Mouse (Mus musculus): ENCODE measurements around the gene Zfp36. TPM values are rescaled to one million over a fixed set of nuclear protein-coding genes. Genes with fewer than 3 reads are reported as not detected.

Gene Zfp36
- polyA plus RNA-seq, 1 experiment from 2014 or later: 61.5 TPM

GRCm38 (mm10) chr7:28357984-28358383 lies 22.1 kb downstream of the Zfp36 start:
- no peak overlapping the region for H3K4me3 ChIP-seq (ENCODE audit: low read depth, low read length)
- peak overlapping the region; percentile 30 for H3K4me2 ChIP-seq (replicated peaks; ENCODE audit: low read depth)
- peak overlapping the region; percentile 69 for H3K27ac ChIP-seq (ENCODE audit: low read depth, low read length)
- H3K9ac ChIP-seq (ENCODE audit: low read depth, low read length): peak overlapping the region; percentile 41
- WGBS: 5% methylated on average over 5 of the region's 5 CpGs
- no peaks in the 10 kb centered on the region for H3K9me3 ChIP-seq (ENCODE audit: control insufficient read depth)
- ATAC-seq: peak; percentile 32; the same call in 1 of the 2 replicates
- H3K27me3 ChIP-seq (replicated peaks; ENCODE audit: control insufficient read depth, insufficient read depth, low read length): no peaks in the 10 kb centered on the region
- TF ChIP-seq CTCF (IDR thresholded peaks at IDR 0.05; ENCODE audit: low read depth): no peak
- H3K4me1 ChIP-seq (replicated peaks; ENCODE audit: control insufficient read depth, insufficient read depth, low read length): peaks cover 10% of the 10 kb centered on the region; the same call in 1 of the 2 replicates
- H3K36me3 ChIP-seq (ENCODE audit: control insufficient read depth, insufficient read depth): peaks cover 56% of the 10 kb centered on the region

GRCm38 (mm10) chr7:28356981-28357380 lies 23.1 kb downstream of the Zfp36 start:
- no peaks in the 10 kb centered on the region for H3K27me3 ChIP-seq (replicated peaks; ENCODE audit: control insufficient read depth, insufficient read depth, low read length)
- peaks cover 56% of the 10 kb centered on the region for H3K36me3 ChIP-seq (ENCODE audit: control insufficient read depth, insufficient read depth)
- no peaks in the 10 kb centered on the region for H3K9me3 ChIP-seq (ENCODE audit: control insufficient read depth)
- peaks cover 10% of the 10 kb centered on the region; the same call in 1 of the 2 replicates for H3K4me1 ChIP-seq (replicated peaks; ENCODE audit: control insufficient read depth, insufficient read depth, low read length)
- H3K4me2 ChIP-seq (replicated peaks; ENCODE audit: low read depth): no peak overlapping the region
- TF ChIP-seq CTCF (IDR thresholded peaks at IDR 0.05; ENCODE audit: low read depth): no peak
- 18% methylated on average over 5 of the region's 5 CpGs for WGBS
- no peak for ATAC-seq
- H3K9ac ChIP-seq (ENCODE audit: low read depth, low read length): no peak overlapping the region
- peak overlapping the region; percentile 69; the same call in 1 of the 2 replicates for H3K27ac ChIP-seq (ENCODE audit: low read depth, low read length)
- no peak overlapping the region for H3K4me3 ChIP-seq (ENCODE audit: low read depth, low read length)

GRCm38 (mm10) chr7:28355221-28355620 lies 24.8 kb downstream of the Zfp36 start:
- no peak overlapping the region for H3K27ac ChIP-seq (ENCODE audit: low read depth, low read length)
- H3K36me3 ChIP-seq (ENCODE audit: control insufficient read depth, insufficient read depth): peaks cover 40% of the 10 kb centered on the region
- peaks cover 10% of the 10 kb centered on the region; the same call in 1 of the 2 replicates for H3K4me1 ChIP-seq (replicated peaks; ENCODE audit: control insufficient read depth, insufficient read depth, low read length)
- no peak overlapping the region for H3K9ac ChIP-seq (ENCODE audit: low read depth, low read length)
- 75% methylated on average over 3 of the region's 3 CpGs for WGBS
- ATAC-seq: no peak
- H3K4me2 ChIP-seq (replicated peaks; ENCODE audit: low read depth): no peak overlapping the region
- no peaks in the 10 kb centered on the region for H3K9me3 ChIP-seq (ENCODE audit: control insufficient read depth)
- no peak overlapping the region for H3K4me3 ChIP-seq (ENCODE audit: low read depth, low read length)
- no peak for TF ChIP-seq CTCF (IDR thresholded peaks at IDR 0.05; ENCODE audit: low read depth)
- no peaks in the 10 kb centered on the region for H3K27me3 ChIP-seq (replicated peaks; ENCODE audit: control insufficient read depth, insufficient read depth, low read length)

- TF ChIP-seq CTCF (IDR thresholded peaks at IDR 0.05; ENCODE audit: low read depth): no peak
- WGBS: 88% methylated on average over 3 of the region's 3 CpGs
- peaks cover 10% of the 10 kb centered on the region; the same call in 1 of the 2 replicates for H3K4me1 ChIP-seq (replicated peaks; ENCODE audit: control insufficient read depth, insufficient read depth, low read length)
- no peak overlapping the region for H3K27ac ChIP-seq (ENCODE audit: low read depth, low read length)
- no peaks in the 10 kb centered on the region for H3K9me3 ChIP-seq (ENCODE audit: control insufficient read depth)
- no peak overlapping the region for H3K9ac ChIP-seq (ENCODE audit: low read depth, low read length)
- ATAC-seq: no peak
- H3K4me2 ChIP-seq (replicated peaks; ENCODE audit: low read depth): no peak overlapping the region
- peaks cover 34% of the 10 kb centered on the region for H3K36me3 ChIP-seq (ENCODE audit: control insufficient read depth, insufficient read depth)
- H3K27me3 ChIP-seq (replicated peaks; ENCODE audit: control insufficient read depth, insufficient read depth, low read length): no peaks in the 10 kb centered on the region
- H3K4me3 ChIP-seq (ENCODE audit: low read depth, low read length): no peak overlapping the region
Observed at GRCm38 (mm10) chr7:28354596-28354995, 25.5 kb downstream of the Zfp36 start.

GRCm38 (mm10) chr7:28354113-28354581 lies 25.9 kb downstream of the Zfp36 start:
- Histone ChIP-seq H3K27ac (ENCODE audit: low read depth, low read length) (peak overlapping the region; percentile 28; the same call in 1 of the 2 replicates), H3K9me3 (ENCODE audit: control insufficient read depth) (no peaks in the 10 kb centered on the region), H3K4me3 (ENCODE audit: low read depth, low read length) (no peak overlapping the region), H3K4me2 (replicated peaks; ENCODE audit: low read depth) (no peak overlapping the region), H3K9ac (ENCODE audit: low read depth, low read length) (no peak overlapping the region), H3K36me3 (ENCODE audit: control insufficient read depth, insufficient read depth) (peaks cover 30% of the 10 kb centered on the region), H3K4me1 (replicated peaks; ENCODE audit: control insufficient read depth, insufficient read depth, low read length) (peaks cover 10% of the 10 kb centered on the region; the same call in 1 of the 2 replicates), H3K27me3 (replicated peaks; ENCODE audit: control insufficient read depth, insufficient read depth, low read length) (no peaks in the 10 kb centered on the region)
- no peak for ATAC-seq
- no peak for TF ChIP-seq CTCF (IDR thresholded peaks at IDR 0.05; ENCODE audit: low read depth)
- whole genome bisulfite sequencing: 61% methylated on average over 3 of the region's 3 CpGs

- 83% methylated on average over 2 of the region's 2 CpGs for WGBS
- no peak for ATAC-seq
Observed at GRCm38 (mm10) chr7:28353267-28353666, 26.8 kb downstream of the Zfp36 start.

More at GRCm38 (mm10) chr7:28353267-28353666, 26.8 kb downstream of the Zfp36 start:
- peaks cover 26% of the 10 kb centered on the region for H3K36me3 ChIP-seq (ENCODE audit: control insufficient read depth, insufficient read depth)
- H3K4me2 ChIP-seq (replicated peaks; ENCODE audit: low read depth): no peak overlapping the region
- H3K9ac ChIP-seq (ENCODE audit: low read depth, low read length): no peak overlapping the region
- peaks cover 7% of the 10 kb centered on the region; the same call in 1 of the 2 replicates for H3K4me1 ChIP-seq (replicated peaks; ENCODE audit: control insufficient read depth, insufficient read depth, low read length)
- peak; percentile 51 for TF ChIP-seq CTCF (IDR thresholded peaks at IDR 0.05; ENCODE audit: low read depth)
- no peak overlapping the region for H3K27ac ChIP-seq (ENCODE audit: low read depth, low read length)
- H3K4me3 ChIP-seq (ENCODE audit: low read depth, low read length): no peak overlapping the region
- H3K9me3 ChIP-seq (ENCODE audit: control insufficient read depth): no peaks in the 10 kb centered on the region
- no peaks in the 10 kb centered on the region for H3K27me3 ChIP-seq (replicated peaks; ENCODE audit: control insufficient read depth, insufficient read depth, low read length)

Data from intestine, postnatal 0 days (tissue).